Mouse (Mus musculus): Measurements from ENCODE around the gene Usp44.

The Usp44 gene

DNA sequence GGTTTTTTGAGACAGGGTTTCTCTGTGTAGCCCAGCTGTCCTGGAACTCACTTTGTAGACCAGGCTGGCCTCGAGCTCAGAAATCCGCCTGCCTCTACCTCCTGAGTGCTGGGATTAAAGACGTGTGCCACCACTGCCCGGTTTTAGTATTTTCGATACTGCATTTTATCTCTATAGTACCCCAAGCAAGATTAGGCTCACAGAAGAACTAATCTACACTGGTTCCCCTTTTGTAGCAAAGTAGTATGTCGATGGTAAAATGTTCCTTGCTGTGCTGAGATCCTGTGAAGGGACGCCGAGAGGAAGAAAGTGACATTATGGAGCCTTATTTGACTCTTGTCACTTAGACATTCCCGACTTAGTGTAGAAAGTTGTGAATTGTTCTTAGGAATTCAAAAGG, 23.8 kb downstream of the Usp44 start:
- peak; percentile 68 for DNase-seq

DNA sequence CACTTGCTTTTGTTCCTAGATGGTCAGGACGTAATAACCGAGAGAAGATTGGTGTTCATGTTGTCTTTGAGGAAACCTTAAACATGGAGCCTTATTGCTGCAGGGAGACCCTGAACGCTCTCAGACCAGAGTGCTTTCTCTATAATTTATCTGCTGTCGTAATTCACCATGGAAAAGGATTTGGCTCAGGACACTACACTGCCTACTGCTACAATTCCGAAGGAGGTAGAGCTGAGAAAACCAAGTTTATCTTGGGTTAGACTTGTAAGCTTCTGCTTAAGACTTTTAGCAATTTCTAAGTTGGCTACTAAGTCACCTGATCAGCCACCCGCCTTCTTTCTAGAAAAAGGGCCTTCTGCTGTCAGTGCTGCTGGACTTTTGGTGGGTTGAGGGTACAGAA, 24.7 kb downstream of the Usp44 start:
- peak; percentile 82 for DNase-seq

DNA sequence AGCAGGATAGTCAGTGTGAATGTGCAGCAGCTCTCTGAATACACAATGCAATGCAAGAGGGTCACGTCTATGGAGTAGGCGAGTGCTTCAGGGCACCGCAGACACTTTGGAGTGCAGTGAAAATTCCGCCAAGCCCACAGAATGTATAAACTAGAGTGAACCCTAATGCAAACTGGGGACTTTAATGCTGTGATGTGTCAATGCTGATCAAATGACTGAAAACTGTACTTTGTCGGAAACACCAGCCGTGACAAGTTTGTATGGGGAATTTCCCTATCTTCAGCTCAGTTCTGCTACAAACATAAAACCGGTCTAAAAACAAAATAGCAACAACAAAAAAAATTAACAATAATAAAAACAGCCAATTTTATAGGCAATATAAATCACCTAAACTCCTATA, 37.0 kb downstream of the Usp44 start:
- no peak for DNase-seq

DNA sequence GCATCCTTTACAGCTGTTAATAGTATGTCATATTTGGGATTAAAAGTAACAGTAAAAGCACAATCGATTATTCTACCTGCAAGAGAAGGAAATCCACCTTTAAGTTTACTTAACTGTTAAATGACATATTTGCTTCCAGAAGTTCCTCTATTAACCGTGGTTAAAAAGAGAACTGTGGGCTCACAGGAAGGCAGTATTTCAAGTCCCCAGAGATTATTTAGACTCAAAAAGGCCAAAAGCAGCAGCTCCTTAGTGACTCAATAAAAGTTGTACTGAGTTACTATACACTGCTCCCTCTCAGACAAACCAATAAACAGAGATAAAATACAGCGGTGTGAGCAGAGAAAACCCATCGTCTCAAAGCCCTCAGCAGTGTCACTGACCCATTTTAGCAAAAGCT, 37.5 kb downstream of the Usp44 start:
- DNase-seq, result peak; percentile 15

DNA sequence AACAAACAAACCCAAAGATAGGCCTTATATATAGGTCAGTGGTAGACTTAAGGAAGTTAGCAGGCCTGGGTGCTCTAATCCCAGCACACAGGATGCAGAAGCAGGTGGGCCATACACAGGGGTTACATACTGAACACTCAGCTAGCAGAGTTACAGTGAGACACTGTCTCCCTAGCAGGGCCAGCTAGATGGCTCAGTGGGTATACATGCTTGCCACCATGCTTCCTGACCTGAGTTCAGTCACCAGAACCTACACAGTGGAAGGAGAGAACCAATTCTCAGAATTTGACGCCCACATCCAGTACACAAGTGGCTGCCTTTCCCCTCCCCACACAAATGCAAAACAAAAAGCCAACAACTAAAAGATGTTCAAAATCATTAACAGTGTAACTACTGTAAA, 45.4 kb downstream of the Usp44 start:
- DNase-seq, result peak; percentile 48

DNA sequence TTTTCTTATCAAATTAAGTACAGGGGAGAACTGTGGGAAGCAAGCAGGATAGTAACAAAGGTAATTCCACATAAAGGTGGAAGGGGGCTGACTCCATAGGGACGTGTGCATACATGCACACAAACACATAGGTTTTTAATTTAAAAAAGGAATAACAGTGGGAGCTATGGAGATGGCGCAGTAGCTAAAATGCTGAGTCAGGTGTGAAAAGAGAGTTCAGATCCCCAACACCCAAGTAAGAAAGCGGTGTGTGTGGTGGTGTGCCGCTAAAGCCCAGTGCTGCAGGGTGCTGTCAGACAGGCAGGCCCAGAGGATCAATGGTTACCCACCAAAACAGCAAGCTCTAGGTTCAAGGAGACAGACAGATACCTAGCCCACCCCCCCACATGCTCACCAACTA, 47.4 kb downstream of the Usp44 start:
- peak; percentile 59 for DNase-seq

DNA sequence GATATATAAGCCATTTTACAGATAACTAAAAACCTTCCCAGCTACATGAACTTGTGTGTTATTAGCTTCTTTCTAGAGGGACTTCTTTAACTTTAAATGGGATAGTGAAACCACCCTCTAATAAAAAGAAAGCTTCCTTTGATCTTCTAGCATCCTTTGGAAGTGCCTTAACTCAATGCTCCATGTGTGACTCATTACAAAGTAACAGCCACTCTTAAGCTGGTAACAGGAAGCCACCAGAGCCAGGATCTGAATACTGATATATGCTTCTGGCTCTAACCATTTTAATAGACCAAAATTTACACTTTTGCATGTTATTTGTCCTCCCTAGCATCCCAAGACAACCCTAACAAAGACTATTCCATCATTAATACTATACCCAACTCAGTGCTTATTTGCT, 50.6 kb downstream of the Usp44 start:
- DNase-seq, result peak; percentile 1

DNA sequence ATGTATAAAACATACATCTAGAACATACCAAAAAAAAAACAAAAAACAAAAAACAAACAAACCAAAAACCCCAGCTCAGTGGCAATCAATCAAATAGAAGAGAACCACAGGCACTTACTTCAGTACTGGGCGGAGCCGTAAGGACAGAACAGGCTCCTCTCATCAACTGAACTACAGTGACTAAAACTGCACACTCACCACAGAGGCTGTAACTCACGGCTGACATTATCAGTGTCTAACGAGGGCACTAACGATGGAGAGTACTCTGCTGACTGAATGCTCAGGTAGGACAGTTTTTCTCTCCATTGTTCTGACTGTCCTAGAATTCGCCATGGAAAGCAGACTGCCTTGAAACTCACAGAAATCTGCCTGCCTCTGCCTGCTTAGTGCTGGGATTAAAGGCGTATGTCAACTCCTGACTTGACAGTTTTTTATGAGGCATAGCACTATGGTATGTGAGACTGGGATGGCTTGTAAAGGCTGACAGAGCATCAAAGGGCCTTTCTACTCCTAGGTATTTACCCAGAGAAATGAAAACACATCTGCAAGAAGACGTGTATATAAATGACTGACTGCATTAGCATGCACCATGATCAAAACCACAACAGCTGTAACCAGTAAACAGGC, 51.5 kb downstream of the Usp44 start:
- peak; percentile 77 for DNase-seq

DNA sequence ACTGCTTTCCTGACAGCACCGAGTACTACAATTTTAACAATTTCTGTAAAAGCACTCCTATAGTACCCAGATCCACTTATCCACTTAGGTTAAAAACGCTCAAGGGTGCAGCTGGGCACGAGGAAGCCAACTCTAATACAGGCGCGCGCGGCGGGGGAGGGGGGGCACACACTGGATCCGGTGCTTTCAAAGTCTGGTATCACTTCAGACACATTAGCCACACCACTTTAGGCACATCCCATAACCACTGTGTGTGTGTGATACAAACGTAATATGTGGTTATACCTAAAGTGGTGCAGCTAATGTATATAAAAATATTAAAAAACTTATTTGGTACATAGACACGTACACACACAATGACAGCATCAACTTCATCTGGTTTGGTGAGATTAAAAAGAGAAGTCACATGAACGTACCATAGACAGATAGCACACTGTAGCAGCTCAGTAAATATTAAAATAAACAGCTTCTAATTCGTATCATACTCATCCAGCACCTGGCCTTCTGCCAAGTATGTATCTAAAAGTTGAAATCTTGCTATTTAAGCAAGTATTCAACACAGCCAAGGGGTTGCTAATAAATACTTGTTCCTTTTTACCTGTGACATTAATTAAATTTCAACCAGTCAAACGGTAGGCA, 54.6 kb downstream of the Usp44 start:
- DNase-seq, result peak; percentile 63

DNA sequence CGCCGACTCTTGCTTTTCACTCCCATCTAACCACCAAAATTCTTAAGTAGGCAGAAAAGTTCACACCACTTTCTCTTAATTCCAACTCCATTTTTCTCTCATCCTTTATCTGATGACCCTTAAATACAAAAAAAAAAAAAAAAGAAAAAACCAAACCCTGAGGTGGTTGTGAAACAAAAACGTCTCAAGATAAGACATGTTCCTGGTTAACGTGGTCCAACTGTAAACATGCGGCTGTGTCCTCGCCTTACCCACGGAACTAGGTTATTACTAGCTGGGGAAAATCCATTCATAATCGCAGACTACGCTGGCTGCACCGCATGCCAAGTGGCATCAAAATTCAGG, 57.2 kb downstream of the Usp44 start:
- DNase-seq, result no peak

DNA sequence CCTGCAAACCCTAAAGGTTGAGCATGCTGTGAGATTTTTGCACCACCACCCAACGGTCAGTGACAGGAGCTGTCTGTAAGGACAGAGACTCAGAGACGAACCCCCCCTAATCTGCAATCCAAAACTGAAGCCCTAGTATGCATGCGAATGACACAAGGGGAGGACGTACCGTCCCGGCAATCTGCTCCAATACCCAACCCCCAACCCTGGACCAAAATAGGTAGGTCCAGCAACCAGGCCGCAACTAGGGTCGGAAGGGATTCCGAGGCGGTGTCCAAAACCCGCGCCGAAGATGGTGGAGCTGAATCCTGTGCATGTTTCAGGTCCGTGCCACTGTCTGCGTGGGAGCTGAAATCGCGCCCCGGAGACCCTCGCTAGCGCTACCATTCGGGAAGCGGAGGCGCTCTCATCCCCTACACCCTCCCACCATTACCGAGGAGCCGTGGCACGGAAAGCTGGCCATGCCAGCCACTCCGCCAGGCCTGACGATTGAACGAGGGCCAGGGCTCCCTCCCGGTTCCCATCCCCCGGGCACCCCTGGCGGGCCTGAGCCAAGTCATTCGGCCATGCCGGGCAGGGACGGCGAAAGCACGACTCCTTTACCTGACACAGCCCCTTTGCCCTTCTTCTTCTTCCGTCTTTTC, 57.7 kb downstream of the Usp44 start:
- peak; percentile 90 for DNase-seq

DNA sequence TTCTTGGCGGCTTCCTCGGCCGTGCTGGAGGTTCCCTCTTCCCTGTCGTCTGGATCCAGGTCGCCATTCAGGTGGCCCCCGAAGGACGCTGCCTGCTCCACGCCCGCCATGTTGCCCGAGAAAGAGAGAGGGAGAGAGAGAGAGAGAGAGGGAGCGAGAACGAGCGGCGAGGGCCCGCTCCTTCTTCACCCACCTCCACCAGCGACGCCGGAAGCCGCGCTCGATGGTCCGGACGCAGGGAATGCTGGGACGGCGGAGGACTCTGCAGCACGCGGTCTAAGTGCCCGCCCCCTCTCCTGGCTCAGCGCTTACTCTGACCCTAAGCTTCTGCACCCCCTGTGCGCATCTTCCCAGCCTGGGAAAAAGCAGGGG, 58.2 kb downstream of the Usp44 start:
- peak; percentile 99 for DNase-seq

DNA sequence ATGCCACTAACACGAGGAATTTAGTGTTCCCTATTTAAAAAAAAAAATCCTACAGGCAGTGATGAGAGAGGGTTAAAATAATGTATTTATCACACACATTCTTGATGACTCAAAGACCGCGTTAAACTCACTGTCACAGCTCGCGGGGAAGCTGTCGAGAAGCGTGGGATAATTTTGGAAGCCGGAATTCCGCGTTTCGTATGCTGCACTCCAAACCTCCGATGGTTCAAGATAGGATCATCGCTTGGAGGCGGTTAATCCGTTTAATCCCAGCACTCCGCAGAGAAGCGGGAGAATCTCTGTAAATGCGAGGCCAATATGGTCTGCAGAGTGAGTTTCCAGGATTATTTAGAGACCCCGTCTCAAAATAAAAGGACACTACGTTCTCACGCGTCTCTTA, 58.6 kb downstream of the Usp44 start:
- no peak for DNase-seq

DNA sequence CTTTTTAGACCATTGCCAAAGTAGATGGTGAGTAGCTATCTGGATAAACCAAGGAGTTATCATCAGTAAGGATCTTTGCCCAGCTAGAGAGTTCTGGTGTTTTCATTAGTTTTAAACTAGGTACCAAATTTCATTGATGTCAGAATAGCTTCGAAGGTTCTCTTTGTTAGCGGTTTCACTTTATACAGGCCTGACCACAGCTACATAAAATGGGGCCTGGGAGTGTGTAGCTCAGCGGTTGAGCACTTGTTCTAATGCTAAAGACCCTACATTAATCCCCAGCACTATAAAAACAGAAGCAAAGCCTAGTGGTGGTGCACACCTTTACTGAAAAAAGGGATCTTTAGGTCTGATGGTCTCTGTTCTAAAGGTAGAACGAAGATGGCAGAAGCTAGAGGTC, 59.2 kb downstream of the Usp44 start:
- no peak for DNase-seq

DNA sequence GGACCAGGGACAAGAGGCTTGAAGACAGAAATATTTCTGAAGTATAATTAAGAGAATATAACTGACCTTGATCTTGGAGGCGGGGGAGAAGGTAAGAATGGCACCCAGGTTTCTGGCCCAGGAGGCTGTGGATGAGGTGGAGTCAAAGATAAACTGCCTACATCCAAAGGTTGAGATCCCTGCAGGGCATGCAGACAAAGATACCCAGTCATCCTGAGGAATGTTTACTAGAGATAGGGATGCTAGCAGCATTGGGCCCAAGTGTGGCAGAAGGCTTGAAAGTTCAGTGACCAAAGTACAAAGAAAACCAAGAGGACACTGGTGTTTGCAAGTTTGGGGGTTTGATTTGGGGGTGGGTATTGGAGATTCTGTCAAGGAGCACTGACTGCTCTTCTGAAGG, 59.7 kb downstream of the Usp44 start:
- DNase-seq, result peak; percentile 76

DNA sequence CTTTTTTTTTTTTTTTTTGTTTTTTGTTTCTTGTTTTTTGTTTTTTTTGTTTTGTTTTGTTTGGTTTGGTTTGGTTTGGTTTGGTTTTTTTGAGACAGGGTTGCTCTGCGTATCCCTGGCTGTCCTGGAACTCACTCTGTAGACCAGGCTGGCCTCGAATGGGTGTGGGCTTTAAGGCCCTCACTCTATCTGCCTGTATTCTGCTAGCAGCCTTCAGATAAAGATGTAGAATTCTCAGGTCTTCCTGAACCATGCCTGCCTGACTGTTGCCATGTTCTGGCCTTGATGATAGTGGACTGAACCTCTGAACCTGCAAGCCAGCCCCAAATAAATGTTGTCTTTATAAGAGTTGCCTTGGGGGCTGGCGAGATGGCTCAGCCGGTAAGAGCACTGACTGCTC, 61.2 kb downstream of the Usp44 start:
- DNase-seq, result peak; percentile 42

DNA sequence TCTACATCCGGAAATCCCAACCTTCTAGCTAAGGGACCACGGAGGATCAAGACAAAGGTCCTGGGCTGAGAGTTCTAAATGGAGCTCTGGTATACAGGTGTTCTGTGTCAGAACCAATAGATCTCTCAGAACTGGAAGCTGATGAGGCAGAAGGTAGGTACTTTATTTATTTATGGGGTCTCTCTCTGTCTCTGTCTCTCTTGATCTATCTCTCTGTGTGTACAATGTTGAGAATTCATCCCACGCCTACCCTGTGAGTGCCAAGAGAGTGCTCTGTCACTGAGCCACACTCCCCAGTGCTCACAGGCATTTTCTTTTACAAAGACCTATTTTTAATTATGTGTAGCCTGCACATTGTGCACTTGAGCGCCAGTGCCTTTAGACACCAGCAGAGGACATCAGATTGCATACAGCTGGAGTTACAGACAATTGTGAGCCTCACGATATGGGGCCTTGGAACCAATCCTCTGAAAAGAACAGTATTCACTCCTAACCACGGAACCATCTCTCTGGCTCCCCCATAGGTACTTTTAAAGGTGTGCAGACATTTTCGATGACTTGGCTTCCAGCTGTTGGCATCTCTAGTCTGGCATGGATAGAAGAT, 65.8 kb downstream of the Usp44 start, which contains the start of gene Metap2:
Gene Metap2 (minus strand): TSS at position 51 of the 604 bp plus-strand sequence.
- no peak for DNase-seq

DNA sequence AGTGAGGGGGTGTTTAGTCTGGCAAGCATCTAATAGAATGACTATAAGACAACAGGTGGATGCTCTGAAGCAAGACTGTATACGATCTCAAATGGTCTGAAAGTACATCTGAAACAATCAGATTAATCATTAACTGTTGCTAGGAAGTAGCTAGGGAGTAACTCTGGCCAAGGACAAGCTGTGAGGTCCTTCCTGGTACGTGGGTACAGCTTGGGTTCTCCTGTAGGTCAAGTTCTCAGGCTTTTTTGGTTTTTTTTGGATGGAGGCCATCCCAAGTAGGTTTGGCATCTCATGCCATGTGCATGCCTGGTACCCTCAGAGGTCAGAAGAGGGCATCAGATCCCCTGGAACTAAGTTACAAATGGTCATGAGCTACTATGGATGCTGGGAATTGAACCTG, 67.9 kb downstream of the Usp44 start:
- DNase-seq, result peak; percentile 7

DNA sequence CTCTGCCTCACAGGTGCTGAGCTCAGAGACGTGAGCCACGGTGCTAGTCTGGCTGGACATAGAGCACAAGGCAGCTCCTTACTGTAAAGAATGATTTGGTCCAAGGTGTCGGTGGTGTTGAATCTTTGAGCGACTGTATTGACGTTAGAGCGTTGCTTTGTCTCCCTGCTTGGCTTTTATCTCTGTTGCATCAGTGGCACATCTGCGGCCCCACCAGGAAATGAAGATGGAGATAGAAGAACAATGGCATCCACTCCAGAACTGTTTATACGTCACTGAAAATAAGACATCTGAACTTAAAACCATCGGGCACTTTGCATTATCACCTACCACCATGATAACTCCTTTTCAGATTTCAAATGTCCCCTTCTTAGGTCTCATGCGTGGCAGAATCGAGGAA, 68.6 kb downstream of the Usp44 start:
- DNase-seq, result peak; percentile 46

DNA sequence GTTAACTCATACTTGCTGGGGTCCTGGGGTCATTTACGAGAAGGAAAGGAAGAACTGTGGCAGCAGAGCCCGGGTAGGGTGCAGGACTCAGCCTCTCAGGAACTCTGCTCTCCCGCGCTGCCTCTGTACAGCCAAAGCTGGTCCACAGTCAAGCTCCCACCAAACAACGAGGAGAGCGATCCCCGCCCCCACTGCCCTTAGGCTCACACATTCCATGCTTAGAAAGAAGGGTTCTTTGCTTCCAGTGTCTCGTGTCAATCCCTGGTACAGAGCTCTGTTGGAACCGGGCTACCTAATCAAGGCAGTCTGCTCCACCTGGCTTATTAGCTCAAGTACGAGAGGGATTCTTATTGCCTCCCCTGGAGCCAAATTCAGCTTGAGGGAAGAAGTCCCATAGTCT, 76.0 kb downstream of the Usp44 start:
- DNase-seq, result peak; percentile 79

All from heart, adult 11 months (tissue).